Mouse (Mus musculus) v-Abl transformed pro-B cells (cell line): ENCODE data around the gene Fam240a.

Experiments used
- in situ Hi-C, 2 experiments: fragments of 400-800 bp; cut with MboI; formaldehyde crosslinking; loops; one replicate each; pipeline ENCODE4 v1.15.1; 2025; ENCODE audit not compliant: unreplicated experiment in 2 of 2

The Fam240a gene

GRCm38 (mm10) chr9:110871030-110871429, 45.6 kb downstream of the Fam240a start:
- in situ Hi-C loops, result loop anchor here (10.0 kb wide), 2 partner anchors 156 to 446 kb away; no protein-coding TSS in a partner anchor
